Mouse (Mus musculus) cerebellum, postnatal 25 days (tissue): Measurements from ENCODE around the gene Wdr26.

ENCODE experiments used
- DNase-seq, 2 experiments: peaks; one replicate each; pipeline ENCODE4 v3.0.0; 2021; ENCODE audit warnings: mixed read lengths in 2 of 2

Gene Wdr26

DNA sequence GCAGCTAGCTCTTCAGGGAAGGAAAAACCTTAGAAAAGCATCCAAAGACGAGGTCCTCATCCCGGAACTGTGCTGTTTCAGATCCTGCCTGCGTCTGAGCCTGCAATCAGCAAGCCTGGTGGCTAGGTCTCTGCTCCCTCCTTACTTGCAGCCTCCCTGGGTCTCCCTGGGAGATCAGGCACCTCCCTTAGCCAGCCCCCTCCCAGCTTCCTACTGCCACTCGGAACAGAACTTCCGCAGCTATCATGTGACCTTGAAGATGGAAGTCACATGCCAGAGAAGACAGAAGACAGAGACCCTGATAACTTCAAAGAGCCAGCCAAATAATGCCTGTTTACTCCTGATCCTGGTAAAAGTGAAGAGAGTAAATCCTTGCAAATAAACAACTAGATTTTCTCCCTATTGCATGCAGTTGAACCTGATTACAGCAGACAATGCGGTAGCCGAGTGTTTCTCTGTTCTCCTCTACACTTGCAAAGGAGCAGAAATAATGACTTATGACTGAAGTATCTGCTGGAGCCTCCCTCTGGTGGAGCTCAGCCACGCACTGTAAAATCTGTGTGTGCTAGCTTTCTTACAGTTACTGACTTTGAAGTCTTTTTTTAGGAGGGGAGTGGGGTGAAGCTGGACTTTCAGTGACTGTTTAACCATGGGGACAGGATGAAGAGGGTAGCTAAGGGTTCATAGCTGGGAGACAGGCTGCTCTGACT, 22.7 kb upstream of the Wdr26 start:
- no peak for DNase-seq

DNA sequence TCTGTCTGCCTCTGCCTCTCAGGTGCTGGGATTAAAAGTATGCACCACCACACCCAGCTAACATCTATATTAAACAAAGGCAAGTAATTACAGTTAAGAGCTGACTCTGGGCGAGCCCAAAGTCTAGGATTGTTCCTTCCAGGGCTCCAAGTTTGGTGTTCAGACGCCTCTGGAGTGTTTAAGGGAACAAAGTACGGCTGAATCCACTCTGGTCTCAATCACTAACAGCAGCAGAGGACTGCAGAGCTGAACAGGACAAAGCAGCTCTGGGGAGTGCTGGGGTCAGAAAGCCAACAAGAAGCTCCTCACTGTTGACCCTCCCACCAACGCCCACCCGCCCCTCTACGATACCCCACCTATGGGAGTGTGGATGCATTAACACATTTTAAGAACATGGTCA, 21.9 kb upstream of the Wdr26 start:
- no peak for DNase-seq

DNA sequence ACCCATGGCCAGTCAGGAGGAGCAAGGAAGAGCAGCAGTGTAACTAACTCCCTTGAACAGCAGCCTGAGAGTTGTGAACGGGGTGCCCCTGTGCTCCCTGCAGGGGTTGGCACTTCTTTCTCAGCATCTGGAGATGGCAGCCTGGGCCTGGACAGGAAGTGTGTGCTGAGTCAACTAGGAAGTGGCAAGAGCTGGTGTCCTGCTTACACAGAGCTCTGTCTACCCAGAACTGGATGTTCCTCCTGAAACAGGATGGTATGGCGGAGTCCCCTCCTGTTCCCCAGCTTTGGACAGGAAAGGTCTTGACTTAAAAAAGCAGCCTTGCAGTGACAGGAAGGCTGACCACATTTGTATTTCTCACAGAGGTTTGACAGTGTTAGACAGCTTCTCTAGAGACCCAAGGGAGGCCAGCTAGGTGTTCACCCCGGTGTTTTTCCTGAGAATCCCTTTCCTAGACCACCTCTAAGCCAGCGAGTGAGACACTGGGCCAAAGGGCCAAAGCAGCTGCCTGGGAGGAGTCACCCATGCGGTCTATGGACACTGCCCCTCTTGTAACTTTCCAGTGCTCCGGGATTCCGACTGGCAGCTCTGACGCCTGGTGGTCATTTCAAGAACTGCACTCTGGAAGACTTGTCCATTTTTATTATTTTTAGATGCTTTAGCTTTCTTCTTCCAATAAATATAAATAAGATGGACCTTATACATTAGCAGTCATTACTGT, 20.7 kb upstream of the Wdr26 start:
- peak; percentile 48 to 69 for DNase-seq

DNA sequence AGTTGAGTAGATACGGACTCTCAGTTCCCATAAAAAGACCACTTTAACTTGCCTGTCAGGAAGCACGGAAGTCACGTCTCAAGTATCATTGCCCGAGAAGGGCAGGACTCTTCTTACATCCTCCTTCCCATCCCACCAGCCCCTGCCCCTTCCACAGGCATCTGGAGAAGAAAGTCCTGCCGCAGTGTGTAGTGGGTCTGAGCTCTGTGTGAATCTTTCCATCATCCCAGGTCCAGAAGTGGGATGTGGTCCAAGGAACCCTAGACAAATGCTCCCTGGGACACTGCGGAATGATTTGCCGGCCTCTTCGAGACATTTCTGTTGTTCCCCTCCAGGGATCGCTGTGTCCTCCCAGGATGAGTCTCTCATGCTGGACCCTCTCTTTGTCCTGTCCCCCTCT, 20.0 kb upstream of the Wdr26 start:
- no peak for DNase-seq

DNA sequence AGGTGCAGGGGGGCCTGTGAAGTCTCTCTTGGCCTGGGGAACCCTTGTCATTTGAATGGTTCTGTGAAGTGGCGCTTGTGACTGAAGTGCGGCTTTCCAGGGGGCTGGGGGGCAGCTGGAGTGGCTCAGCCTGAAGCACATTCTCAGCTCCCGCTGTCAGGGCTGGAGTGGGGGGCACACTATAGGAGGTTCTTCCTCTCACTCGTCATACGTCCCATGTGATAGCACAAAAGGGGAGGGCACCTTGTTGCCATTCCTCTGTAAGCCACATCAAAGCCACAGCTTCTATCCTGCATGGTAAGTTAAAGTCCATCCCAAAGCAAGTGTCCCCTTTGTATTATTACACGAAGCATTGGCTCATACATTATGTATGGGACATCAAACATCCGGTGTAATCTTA, 19.5 kb upstream of the Wdr26 start:
- no peak for DNase-seq

DNA sequence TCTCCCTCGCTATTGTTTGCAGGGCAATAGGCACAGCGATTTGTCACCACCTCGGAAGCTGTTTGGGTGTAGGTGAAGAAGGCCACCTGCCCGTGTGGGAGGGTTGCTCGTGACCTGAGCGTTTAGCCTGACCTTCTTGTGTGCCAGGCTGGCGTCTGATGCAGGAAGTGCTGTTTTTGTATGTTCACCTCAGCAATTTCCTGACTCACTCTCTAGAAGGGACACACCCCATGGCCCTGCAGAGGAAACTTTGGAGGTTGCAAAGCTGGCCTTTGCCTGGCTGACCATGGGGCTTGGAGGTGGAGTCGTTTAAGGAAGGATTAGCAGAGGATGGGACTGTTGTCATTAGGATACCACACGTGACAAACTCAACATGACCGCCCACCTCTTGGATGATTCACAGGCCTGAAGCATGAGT, 18.9 kb upstream of the Wdr26 start:
- no peak for DNase-seq

DNA sequence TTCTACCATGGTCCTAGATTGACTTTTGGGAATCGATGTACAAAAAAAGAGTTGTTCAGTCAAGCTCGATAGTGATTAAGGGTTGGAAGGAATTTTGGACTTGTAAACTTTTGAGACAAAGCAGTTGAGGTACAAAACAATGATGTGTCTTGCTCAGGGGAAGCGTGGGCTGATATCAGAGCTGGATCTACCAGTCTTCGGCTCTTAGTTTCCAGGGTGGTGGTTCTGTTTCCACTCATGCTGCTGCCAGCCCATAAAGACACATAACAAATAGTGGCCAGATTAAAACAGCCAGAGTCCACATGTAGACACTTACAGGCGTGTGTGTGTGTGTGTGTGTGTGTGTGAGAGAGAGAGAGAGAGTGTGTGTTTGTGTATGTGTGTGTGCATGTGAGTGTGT, 17.2 kb upstream of the Wdr26 start:
- no peak for DNase-seq

DNA sequence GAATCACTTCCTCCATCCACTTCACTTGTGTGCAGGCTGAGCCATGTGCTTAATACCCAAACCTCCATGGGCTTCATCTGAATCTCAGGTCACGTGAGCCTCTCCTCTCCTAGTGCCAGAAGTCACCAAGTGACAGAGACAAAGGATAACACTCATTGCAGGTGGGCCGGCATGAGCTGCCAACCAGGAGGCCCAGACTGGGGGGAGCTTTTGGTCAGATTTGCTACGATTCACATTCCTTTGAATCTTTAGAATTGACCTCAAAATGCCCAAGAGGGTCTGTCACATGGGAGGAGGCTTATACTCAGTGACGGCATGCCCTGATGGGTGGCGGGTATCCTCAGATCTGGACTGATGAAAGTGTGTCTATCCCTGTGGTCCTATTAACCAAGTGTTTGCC, 16.8 kb upstream of the Wdr26 start:
- DNase-seq: no peak

DNA sequence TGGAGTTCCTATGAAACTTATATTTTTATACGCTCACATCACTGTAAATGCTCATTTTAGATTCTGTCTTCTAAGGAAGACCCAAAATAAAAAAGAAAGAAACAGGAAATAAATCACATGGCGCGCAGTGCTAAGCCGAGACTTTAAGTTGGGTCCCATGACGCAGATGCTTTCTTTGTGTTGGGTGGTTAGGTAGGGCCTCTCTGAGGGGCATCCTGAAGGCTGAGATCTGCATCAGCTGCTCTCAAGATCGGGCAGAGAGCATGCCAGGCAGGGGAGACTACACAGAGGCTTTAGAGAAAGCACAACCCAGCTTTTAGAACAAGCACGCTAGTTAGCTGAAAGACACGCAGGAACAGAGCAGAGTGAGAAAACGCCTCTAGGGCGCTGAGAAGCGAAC, 16.0 kb upstream of the Wdr26 start:
- DNase-seq: no peak

DNA sequence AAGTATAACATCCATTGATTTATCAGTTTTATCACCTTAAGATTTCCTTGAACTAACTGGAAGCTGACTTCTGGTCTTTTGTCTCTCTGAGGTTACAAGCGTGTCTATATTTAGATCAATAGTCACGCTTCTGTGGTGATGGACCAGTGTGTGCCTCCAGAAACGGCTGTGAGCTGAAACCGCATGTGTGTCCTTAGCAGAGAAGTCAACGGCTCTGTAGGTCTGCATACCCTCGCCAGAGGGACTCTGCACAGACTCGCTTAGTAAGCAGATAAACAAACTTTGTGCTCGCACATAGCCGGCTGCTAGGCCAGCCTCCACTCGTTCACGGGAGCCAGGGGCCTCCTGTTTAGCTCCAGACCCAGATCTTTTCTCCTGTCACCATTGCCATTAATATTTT, 15.0 kb upstream of the Wdr26 start:
- no peak for DNase-seq

DNA sequence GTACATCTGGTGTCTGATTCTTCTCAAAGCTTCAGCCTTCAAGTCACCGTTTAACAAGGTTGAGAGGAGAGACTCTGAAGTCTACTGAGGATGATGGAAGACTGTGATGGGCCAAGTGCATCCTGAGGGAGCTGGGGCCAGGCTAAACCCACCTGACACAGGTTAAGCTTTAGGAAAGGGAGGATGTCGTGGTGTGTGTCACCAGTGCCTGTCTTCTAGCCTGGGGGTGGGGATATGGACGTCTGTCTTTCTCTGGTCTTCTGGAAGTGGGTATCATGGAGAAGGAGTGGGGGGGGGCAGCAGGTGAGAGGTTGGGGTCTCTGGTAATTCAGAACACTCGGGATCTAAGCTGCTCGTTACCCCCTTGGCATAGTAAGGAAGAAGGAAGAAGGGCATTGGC, 13.5 kb upstream of the Wdr26 start:
- no peak for DNase-seq

DNA sequence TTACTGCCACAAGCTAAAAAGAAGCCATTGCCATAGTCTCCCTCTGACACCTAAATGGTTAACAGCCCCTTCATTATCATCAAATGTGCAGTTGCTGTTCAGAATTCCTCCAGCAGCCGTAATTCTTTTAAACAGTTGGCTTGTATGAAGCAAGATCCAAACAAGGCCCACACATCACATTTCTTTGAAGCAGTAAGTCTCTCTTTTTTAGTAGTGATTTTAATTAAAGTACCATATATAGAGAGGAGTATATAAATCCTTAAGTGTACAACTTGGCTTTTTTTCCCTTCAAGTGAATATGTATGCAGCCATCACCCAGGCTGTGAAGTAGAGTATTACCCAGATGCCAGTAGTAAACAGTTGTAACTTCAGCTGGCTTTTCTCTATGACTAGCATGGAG, 10.2 kb upstream of the Wdr26 start:
- DNase-seq: no peak

DNA sequence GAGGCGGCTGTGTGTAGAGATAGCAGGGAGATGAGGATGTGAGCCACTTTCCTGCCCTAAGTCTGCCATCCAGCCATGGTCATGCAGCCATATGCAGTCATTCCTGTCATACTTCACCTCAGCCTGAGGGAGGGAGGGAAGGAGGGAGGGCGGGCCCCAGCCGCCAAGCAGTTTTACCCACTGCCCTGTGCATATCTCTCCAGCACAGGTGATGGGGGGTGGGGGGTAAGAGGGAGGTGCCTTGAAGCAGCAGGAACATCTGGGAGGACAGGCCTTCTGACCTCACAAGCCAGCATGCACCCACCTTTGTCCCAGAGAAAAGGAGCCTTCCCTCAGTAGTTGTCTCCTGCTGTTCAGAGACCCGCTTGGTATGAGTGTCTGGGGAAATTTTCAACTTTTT, 4.5 kb upstream of the Wdr26 start:
- no peak for DNase-seq

DNA sequence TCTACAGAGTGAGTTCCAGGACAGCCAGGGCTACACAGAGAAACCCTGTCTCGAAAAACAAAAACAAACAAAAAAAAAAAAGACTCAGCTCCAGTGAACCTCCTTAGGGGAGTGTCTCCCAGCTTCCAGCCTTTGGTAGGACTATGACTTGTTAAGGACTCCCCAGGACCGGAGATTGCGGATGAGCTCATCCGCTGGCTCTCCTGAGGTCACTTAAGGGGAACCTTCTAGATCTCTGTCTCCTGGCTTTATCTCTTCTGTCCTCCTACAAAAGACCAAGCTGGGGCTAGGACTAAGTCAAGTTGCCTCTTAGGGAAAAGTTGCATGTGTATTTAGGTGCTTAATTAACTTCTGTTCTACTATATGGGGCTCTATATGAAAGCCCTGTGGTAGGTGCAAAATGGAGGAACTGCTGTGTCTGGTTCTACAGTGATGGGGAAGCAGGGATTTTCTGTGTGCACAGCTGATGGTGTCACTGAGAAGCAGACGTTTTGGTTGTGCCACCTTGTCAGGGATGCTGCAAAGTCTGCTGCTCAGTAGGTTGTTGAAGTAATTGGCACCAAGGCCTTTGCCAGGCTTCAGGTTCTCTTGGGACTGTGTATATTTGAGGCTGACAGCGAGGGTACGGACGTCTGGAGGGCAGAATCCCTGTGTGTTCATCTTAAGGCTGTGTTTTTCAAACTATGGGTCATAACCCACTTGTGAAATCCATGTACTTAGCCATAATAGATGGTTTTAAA, 2.7 kb upstream of the Wdr26 start:
- DNase-seq: no peak

DNA sequence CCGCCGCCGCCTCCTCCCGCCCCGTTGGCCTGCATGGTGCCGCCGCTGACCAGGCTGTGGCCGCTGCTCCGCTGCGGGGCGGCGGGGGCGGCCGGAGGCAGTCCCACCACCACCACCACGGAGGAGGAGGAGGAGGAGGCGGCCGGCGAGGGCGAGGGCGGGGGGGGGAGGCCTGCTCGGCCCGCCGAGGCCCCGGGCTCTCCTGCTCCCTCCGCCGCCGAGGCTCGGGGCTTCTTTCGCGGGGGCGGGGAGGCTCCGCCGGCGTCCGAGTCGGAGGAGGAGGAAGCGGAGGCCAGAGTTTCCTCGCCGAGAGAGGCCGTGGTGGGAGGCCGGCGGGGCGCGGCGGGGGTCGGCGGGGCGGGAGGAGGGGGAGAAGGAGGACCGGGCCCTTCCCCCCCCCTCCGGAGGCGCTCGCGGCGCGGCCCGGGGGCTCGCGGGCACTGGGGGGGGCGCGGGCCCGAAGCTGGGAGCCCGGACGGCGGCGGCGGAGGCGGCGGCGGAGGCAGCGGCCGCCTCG, 340 bp downstream of the Wdr26 start:
- DNase-seq: no peak

DNA sequence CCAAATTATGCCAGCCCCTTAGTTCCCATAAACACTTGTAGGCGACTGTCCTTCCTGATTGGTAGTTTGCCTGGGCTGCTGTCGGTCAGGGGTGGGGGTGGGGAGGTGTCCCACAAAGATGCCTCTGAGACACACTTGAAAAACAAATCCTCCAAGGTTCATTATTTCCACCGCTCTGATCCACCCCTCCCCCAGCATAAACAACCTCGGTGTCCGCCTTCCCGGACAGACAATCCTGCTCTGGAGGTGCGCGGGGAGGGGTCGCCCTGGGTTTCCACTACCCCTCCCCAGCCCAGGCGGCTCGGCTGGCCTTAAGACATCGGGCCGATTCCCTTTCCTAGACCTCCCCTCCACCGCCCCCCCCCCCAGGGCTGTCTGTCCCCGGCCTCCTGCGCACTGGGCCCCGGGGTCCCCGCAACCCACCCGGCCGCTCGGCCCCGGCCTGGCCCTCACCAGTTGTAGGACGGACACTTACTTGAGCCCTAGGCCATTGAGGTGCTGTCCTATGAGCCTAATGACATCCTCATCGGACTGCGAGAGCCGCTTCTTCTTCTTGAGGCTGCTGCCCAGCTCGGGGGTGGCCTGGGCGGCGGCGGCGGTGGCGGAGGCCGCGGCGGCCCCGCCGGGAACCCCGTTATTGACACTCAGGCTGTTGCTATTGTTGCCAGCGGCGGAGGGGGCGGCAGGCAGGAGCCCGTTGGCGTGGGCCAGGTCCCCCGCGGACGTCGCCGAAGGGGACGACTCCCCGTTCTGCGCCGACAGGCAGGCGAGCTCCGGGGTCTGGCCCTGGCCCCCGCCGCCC, 999 bp downstream of the Wdr26 start:
- peak; percentile 58 to 59 for DNase-seq

DNA sequence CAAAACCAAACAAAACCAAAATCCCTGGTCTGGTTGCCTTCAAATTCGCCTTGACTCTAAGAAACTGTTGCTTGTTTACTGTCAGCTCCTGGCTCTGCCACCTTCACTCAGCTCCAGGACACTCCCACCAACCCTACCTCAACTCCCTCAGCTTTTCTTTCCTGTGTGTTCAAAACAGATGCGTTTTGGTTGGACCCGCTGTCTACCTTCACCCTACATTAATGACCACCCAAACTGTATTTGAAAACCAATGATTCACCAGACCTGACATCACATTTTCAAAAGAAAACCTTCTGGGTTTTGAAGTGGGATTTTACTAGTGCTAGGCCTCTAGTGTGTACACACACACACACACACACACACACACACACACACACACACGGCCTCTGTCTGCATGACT, 1.7 kb downstream of the Wdr26 start:
- DNase-seq: no peak

DNA sequence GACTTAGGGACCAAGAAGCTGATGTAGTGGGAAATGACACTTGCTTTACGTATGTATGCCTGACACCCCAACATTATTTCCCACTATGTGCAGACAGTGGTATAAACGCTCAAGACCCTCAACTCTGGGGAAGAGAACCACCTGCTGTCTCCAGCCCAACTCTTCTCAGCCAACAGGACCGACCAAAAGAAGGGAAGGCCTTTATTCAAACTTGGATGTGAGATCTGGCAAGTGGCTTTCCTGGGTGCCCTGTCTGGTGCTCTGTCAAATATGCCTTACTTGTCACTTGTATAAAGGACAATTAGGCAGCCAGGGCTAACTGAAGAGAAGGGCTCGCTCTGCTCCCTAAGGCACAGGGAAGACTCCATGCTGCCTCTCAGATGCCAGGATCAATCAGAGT, 12.4 kb downstream of the Wdr26 start:
- no peak for DNase-seq

DNA sequence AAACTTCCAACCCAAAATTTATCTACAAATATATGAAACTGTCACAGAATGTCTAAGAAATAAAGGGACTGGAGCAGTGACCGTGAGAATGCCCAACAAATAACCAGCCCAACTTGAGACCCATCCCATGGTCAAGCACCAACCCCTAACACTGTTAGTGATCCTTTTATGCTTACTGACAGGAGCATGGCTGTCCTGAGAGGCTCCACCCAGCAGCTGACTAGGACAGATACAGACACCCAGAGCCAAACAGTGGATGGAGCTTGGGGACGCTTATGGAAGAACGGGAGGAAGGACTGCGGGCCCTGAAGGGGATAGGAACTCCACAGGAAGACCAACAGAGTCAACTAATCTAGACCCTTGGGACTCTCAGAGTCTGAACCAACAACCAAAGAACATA, 22.9 kb downstream of the Wdr26 start:
- no peak for DNase-seq

DNA sequence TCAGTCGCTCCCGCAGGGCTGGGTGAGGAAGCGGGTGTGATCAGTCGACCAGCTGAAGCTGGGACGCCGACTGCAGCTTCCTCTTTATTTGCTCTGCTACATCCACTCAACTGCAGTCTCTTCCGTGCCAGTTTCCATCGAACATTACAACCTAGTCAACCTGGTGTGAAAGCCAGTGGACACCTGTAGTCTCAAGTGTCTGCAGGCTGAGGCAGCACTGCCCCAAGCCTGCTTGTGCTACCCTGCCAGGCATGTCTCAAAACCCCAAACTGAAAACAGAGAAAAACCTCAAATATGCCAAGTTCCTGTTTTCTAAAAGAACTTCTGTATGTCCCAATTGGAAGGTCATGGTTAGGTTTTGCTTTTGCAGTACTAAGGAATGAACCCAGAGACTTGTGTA, 41.6 kb downstream of the Wdr26 start:
- DNase-seq: no peak

DNA sequence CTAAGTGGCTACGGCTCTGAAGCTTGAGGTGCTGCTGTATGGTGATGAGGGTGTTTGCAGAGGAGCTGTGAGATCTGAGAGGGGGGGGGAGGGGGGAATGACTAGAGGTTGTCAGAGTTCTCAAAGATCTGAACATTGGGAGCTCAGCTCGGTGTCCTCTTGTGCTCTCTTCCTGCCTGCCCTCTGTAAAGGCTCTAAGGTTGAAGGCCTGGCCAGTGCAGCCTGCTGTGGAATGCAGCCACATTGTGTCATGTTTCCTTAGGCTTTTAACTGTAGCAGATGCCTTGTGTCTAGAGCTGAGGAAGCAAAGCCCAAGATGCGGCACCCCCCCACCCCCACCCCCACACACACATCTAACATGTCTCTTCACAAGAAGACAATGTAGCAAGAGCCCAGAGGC, 43.4 kb downstream of the Wdr26 start:
- DNase-seq: no peak

DNA sequence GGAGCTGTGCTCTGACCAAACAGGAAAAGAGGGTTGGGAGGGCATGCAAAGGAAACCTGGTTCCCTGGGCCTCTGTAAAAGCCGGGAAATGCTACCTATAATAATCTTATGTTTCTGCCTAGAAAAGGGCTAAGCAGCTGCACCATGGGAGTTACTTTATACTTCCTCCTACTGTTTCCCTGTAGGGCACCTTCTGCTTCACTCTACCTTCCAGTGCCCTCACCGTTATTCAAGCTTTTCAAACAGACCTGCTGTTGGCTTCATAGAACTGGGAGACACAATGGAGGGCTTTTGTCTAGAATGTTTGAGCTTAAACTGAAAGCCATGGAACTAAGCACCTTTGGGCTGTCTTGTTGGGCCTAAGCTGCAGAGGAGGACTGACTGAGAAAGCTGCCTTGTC, 44.0 kb downstream of the Wdr26 start:
- no peak for DNase-seq

DNA sequence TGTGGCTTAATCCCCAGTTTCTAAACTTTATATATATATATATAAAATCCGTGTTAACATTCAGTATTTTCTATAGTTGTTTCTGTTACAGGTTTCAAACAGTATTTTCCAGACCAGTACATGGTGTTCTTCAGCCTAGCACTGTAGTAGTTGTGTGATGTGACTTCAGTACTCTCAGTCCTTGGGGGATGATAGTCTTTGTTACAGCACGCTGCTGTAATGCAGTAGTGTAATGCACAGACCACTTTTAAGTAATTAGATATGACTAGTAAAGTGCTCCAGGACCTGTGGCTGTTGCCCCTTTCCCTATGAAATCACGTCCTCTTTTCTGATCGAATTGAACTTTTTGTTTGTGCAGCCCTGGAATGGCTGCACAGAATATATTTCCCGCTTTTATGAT, 60.3 kb downstream of the Wdr26 start:
- no peak for DNase-seq
